Mouse (Mus musculus): Measurements from ENCODE around the gene Runx1.

DNA sequence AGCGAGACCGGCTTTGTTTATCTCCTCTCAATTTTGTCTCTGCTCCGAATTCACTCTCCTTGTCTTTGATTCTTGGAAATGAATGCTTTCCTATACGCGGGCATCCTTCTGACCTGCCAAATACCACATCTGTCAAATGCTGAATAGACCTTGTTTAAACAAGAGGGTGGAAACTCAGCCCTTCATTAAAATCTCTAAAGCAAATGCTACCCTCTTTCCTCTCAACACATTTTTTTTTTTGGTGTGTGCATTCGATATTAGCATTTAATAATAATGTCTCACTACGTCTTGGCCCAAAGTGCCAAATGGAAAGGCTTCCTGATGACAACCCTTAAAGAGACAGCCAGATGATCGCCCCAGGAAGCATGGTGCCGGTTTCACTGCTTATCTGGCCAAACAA, 85.4 kb downstream of the Runx1 start:
- TF ChIP-seq GATA1 (IDR thresholded peaks at IDR 0.05; ENCODE audit: low read length) (no peak), TAL1 (IDR thresholded peaks at IDR 0.05; ENCODE audit: low read length) (no peak)

Data from erythroblast, embryonic 14.5 days (primary cell).